Mouse (Mus musculus) stomach, postnatal 0 days (tissue): ENCODE measurements around the gene Zfhx3. TPM values are rescaled to one million over a fixed set of nuclear protein-coding genes. Genes with fewer than 3 reads are reported as not detected.
A peak's percentile ranks its signal among the peaks of the same experiment; 100 is the strongest.

ENCODE experiments used
- ATAC-seq: fragments of 200-750 bp; cut with Nextera tagmentation; 2 replicates; pipeline ENCODE4 v1.8.0; 2017; ENCODE audit not compliant: low FRiP score, low TSS enrichment
- DNase-seq: peaks from one replicate; pipeline ENCODE4 v3.0.0-alpha.2; 2016; ENCODE audit warnings: low spot score
- H3K27ac ChIP-seq: fragments of 300-500 bp; sonication (generic); replicated peaks from 2 replicates; pipeline ENCODE4 v1.5.1; 2014; ENCODE audit warnings: mild to moderate bottlenecking, control low read depth
- H3K27me3 ChIP-seq: fragments of 300-500 bp; sonication (generic); 2 replicates; pipeline ENCODE4 v1.6.1; 2014; ENCODE audit warnings: low read length; ENCODE audit not compliant: control insufficient read depth, insufficient read depth
- H3K36me3 ChIP-seq: fragments of 300-500 bp; sonication (generic); 2 replicates; pipeline ENCODE4 v1.6.1; 2014; ENCODE audit warnings: low read length, mixed read lengths; ENCODE audit not compliant: control insufficient read depth, insufficient read depth
- H3K4me1 ChIP-seq: fragments of 300-500 bp; sonication (generic); replicated peaks from 2 replicates; pipeline ENCODE4 v1.6.1; 2014; ENCODE audit warnings: antibody characterized with exemption; ENCODE audit not compliant: control insufficient read depth, insufficient read depth
- H3K4me2 ChIP-seq: fragments of 300-500 bp; sonication (generic); replicated peaks from 2 replicates; pipeline ENCODE4 v1.6.1; 2014; ENCODE audit warnings: low read depth, mild to moderate bottlenecking, control low read depth, moderate library complexity
- H3K4me3 ChIP-seq: fragments of 300-500 bp; sonication (generic); 2 replicates; pipeline ENCODE4 v1.5.1; 2014; ENCODE audit warnings: low read depth, low read length, control low read depth
- H3K9ac ChIP-seq: fragments of 300-500 bp; sonication (generic); 2 replicates; pipeline ENCODE4 v1.6.1; 2014; ENCODE audit warnings: mild to moderate bottlenecking, low read length, control low read depth, mixed read lengths
- H3K9me3 ChIP-seq: fragments of 300-500 bp; sonication (generic); 2 replicates; pipeline ENCODE4 v1.6.1; 2016; ENCODE audit warnings: low read length; ENCODE audit not compliant: control insufficient read depth
- CTCF ChIP-seq: IDR thresholded peaks from 2 replicates; pipeline ENCODE4 v1.5.1; 2016; ENCODE audit warnings: antibody characterized with exemption, low read depth, mild to moderate bottlenecking, moderate library complexity
- EP300 ChIP-seq: optimal IDR thresholded peaks from 2 replicates; pipeline ENCODE3; 2016; ENCODE audit warnings: antibody characterized with exemption
- WGBS: fragments of 180-500 bp; shearing (Covaris S2); extraction: QIAGEN DNeasy Blood & Tissue Kit; methylation state at CpG from one replicate; pipeline ENCODE4 v1.1.7; 2014; 5-methylcytosine and 5-hydroxymethylcytosine counted together
- polyA plus RNA-seq: library from polyadenylated mRNA; unstranded; fragments of >200 nt; fragmentation: Nextera tagmentation; extraction: Ambion mirVana; gene quantifications from 2 replicates; pipeline ENCODE4 v1.2.1, GENCODE M21; 2015

Zfhx3 gene
- polyA plus RNA-seq, 1 experiment from 2014 or later = 4.6 TPM

- Histone ChIP-seq H3K36me3 (no peaks in the 10 kb centered on the region), H3K27ac (no peak overlapping the region), H3K9ac (no peak overlapping the region), H3K4me1 (no peaks in the 10 kb centered on the region), H3K27me3 (no peaks in the 10 kb centered on the region), H3K4me3 (no peak overlapping the region), H3K4me2 (no peak overlapping the region), H3K9me3 (no peaks in the 10 kb centered on the region)
- DNase-seq (no peak), ATAC-seq (no peak)
- WGBS = 79% methylated on average over 19 of the region's 19 CpGs
- TF ChIP-seq EP300 = no peak
- TF ChIP-seq CTCF = no peak
Observed at GRCm38 (mm10) chr8:108467172-108468035, 525.0 kb downstream of the Zfhx3 start.

- H3K4me3 ChIP-seq = no peak overlapping the region
- ATAC-seq (no peak), DNase-seq (no peak)
- H3K4me2 ChIP-seq = no peak overlapping the region
- H3K9me3 ChIP-seq = no peaks in the 10 kb centered on the region
- 97% methylated on average over 3 of the region's 3 CpGs for WGBS
- no peaks in the 10 kb centered on the region for H3K27me3 ChIP-seq
- no peak overlapping the region for H3K9ac ChIP-seq
- H3K36me3 ChIP-seq = no peaks in the 10 kb centered on the region
- H3K27ac ChIP-seq = no peak overlapping the region
- TF ChIP-seq EP300 (no peak), CTCF (peak; percentile 30; the same call in 1 of the 2 replicates)
- H3K4me1 ChIP-seq = no peaks in the 10 kb centered on the region
Observed at GRCm38 (mm10) chr8:108470269-108470668, 527.8 kb downstream of the Zfhx3 start.

DNA sequence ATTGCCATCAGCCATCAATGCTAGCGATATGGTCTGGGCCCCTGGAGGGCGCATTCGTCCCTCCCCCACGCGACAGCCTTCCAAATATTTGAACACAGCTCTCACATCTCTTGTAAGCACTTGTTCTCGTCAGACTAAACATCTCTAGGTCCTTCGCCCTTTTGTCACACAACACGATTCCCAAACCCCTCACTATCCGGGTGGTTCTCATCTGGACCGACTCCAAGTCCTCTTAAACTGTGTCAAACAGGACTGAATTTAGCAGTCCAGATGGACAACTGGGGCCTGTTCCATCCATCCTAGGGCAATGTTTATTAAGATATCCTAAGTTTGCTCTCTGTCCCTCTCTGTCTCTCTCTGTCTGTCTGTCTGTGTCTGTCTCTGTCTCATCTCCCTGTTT, 532.1 kb downstream of the Zfhx3 start:
- H3K27ac ChIP-seq = no peak overlapping the region
- no peak overlapping the region for H3K4me3 ChIP-seq
- no peaks in the 10 kb centered on the region for H3K9me3 ChIP-seq
- no peaks in the 10 kb centered on the region for H3K36me3 ChIP-seq
- WGBS = 35% methylated on average over 10 of the region's 10 CpGs
- TF ChIP-seq EP300 (no peak), CTCF (no peak)
- DNase-seq = no peak
- no peak overlapping the region for H3K4me2 ChIP-seq
- no peak for ATAC-seq
- no peak overlapping the region for H3K9ac ChIP-seq
- no peaks in the 10 kb centered on the region for H3K27me3 ChIP-seq
- no peaks in the 10 kb centered on the region for H3K4me1 ChIP-seq

DNA sequence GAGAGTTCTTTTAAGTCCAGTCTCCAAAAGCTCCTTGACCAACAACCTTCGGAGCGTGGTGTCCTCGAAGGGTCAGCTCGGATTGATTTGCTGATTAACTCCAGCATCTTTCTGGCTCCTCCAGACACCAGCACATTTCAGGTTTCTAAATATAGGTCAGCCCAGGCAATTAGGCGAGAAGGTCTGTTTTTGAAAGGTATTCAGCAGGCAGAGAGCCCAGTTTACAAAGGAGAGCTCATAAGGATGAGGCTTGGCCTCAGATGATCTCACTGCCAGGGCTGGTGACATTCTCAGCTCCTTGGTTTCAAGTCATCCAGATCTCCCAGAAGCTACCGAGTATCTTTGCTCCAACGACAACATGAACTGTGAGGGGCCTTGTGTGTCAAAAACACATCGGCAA, 535.7 kb downstream of the Zfhx3 start:
- 64% methylated on average over 8 of the region's 8 CpGs for WGBS
- no peak for TF ChIP-seq CTCF
- no peak for TF ChIP-seq EP300
- no peak for ATAC-seq

DNA sequence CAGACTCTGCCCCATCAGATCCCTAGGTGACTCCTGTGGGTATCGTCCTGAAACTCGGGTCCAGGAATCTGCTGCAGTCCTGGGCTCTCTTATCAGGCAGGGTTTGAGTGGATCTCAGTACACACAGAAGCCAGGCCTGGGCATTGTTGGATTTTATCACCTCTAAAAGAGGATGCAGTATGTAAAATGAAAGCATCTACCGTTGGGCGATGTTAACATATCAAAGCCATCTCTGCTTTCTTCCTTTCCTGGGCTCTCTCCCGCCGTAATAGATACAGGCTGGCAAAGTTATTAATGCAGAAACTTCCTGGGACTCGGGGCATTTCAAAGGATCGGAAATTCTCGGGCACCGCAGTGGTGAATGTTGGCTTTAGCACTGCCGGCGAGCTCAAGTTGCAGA, 537.7 kb downstream of the Zfhx3 start:
- H3K27me3 ChIP-seq = no peaks in the 10 kb centered on the region
- no peak overlapping the region for H3K4me2 ChIP-seq
- H3K9ac ChIP-seq = no peak overlapping the region
- ATAC-seq = no peak
- no peaks in the 10 kb centered on the region for H3K4me1 ChIP-seq
- TF ChIP-seq CTCF (no peak), EP300 (no peak)
- 83% methylated on average over 12 of the region's 12 CpGs for WGBS
- no peak overlapping the region for H3K4me3 ChIP-seq
- no peak for DNase-seq
- no peak overlapping the region for H3K27ac ChIP-seq
- no peaks in the 10 kb centered on the region for H3K9me3 ChIP-seq
- H3K36me3 ChIP-seq = no peaks in the 10 kb centered on the region

More for the DNA sequence above, 535.7 kb downstream of the Zfhx3 start:
- no peak overlapping the region for H3K4me2 ChIP-seq
- no peaks in the 10 kb centered on the region for H3K9me3 ChIP-seq
- no peak for DNase-seq
- no peaks in the 10 kb centered on the region for H3K4me1 ChIP-seq
- H3K27ac ChIP-seq = no peak overlapping the region
- no peak overlapping the region for H3K9ac ChIP-seq
- H3K4me3 ChIP-seq = no peak overlapping the region
- no peaks in the 10 kb centered on the region for H3K36me3 ChIP-seq
- H3K27me3 ChIP-seq = no peaks in the 10 kb centered on the region

GRCm38 (mm10) chr8:108481167-108481815, 538.8 kb downstream of the Zfhx3 start:
- Histone ChIP-seq H3K9ac (no peak overlapping the region), H3K4me1 (no peaks in the 10 kb centered on the region), H3K4me3 (no peak overlapping the region), H3K4me2 (no peak overlapping the region), H3K27ac (no peak overlapping the region), H3K36me3 (no peaks in the 10 kb centered on the region), H3K9me3 (no peaks in the 10 kb centered on the region), H3K27me3 (no peaks in the 10 kb centered on the region)
- TF ChIP-seq CTCF = no peak
- no peak for TF ChIP-seq EP300
- no peak for DNase-seq
- 42% methylated on average over 11 of the region's 11 CpGs for WGBS
- no peak for ATAC-seq
